Mouse (Mus musculus) spleen, postnatal 14 days (tissue): ENCODE results near the gene Cyba.
A peak's percentile ranks its signal among the peaks of the same experiment; 100 is the strongest.

Experiments
- DNase-seq, 2 experiments: peaks; one replicate each; pipeline ENCODE4 v3.0.0; 2021 to 2022; ENCODE audit warnings: low spot score in 2 of 2

Cyba gene

DNA sequence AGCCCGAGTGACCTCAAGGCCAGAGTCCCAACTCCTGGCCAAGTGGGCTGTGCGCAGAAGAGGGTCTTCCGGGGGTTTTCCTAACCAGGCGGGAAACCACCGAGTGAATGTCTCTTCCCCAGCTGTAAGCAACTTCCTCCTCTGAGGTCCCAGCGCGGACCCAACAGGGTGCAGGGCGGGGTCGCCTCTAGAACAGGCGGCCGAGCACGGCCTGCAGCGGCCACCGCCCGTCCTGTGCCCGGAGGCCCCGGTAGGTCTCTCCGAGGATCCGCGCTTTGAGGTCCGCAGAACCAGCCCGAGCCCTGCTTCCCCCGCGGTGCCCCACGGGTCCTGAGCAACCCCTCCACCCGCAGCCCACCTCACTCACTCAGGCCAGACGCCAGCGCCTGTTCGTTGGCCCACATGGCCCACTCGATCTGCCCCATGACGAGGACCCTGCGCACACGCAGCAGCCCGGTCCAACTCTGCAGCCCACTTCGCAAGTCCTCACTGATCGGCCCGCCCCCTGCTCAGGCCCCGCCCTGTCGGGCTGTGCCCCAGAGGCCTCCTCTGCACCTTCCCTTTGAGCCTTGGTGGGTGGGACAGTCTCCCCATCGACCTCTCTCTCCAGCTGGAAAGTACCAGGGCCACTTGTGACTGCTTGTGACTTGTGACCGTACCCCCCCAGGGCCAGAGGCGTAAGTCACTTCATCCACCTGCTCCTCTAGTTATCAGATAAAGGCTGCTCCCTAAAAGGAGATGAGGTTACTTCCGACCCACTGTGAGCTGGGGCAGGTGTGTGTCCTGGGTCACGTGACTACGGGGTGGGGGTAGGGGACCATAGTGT is at the start of gene Cyba:
Cyba (minus strand) TSS at position 488 of the 826 bp plus-strand sequence.
- DNase-seq = peak; percentile 57 to 75

DNA sequence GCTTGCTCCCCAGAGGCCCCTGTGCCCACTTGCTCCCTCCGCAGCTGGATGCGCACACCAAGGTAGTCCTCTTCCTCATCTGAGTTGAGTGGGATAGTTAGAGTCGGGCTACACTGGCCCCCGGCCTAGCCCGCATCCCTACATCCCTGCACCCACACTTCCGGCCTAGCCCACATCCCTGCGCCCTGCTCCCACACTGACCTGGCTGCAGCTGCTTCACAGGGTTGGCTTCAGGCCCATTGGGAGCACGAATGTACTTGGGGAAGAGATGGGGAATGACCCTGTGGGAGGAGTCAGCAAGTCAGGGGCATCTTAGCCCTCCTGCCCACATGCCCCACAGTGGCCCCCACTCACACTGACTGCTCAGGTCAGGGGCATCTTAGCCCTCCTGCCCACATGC is 49.7 kb upstream of the Cyba start:
- DNase-seq = no peak

DNA sequence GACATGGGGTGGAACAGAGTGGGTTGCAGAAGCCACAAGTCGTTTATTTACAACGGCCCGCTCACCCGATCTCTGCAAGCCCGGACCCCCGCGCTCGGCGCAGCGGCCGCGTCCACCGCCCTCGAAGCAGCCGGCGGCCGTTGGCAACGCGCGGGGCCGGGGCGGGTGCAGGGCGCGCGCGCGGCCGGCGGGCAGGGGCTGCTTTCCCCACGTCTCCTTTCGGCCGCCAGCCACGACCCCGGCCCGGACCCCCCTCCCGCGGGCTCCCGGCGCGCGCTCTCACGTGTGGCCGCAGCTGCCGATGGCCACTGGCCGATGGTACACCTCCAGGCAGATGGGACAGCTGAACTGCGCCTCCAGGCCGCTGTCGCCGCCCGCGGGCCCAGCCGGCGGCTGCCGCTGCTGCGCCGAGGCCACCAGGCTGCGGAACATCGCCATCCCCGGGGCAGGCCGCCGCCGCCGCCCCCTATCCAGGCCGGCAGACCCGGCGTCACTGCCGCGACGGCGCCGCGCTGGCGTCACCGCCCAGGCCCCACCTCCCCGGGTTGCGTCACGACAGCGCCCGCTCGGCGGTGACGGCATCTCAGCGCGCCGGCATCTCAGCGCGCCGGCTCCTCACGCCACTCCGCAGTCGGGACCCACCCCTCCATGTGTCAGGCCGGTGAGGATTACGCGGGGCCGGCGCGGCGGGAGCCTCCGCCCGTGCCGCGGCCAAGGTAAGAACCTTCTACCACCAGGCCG is 43.0 kb upstream of the Cyba start, which contains the start of the genes Rnf166 and Ctu2:
Rnf166 (minus strand) TSS at position 485 of the 741 bp plus-strand sequence.
Ctu2 (plus strand) TSS at position 564 of the 741 bp plus-strand sequence.
- peak; percentile 85 to 93 for DNase-seq

DNA sequence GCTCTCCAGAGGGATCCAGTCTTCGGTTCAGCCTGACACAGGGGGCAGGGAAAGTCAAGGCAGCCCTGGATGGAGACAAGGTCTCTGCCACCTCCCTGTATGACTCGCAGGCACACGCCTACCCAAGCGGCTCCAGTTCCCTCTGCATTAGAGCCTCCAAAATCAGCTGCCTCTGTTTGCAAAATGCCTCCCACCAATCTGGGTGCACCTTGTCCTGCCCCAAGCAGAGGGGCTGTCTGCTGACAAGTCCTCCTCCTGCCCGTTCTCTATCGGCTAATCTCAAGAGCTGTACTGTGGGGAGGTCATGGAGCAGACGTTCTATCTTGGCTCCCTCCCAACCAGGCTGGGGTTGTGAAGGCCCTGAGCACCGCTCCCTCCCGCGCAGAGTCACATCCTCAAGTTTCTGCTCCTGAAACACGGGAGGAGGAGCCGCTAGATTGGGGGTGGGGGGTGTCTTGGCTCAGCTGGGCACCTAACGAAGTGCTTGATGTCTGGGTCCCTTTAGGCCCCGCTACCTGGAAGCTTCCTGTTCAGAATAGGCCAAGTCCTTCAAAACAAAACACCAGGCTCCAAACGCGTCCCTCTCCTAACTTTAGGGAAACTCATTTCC is 42.3 kb upstream of the Cyba start:
- no peak for DNase-seq

DNA sequence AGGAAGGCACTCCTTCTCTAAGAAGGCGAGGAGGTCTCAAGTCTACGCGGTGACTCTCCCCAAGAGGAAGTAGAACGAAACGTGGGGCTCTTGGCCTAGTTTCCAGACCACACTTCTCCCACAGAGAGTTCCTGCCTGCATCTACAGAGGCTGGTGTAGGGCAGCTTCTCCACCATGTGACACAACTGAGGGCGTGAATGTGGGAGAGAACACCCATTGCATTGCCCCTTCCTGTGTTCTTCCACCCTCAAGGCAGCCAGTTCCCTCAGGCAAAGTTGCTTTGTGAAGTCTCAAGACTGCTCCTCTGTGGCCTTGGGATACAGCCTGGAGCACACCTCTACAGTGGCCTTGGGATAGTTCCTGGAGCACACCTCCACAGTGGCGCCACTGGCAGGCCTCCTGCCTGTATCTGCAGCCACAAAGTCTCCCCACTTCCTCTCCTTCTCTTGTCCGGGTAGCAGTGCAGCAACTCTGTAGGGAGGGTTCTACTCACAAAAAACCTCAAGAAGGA is 41.2 kb upstream of the Cyba start:
- DNase-seq = no peak

DNA sequence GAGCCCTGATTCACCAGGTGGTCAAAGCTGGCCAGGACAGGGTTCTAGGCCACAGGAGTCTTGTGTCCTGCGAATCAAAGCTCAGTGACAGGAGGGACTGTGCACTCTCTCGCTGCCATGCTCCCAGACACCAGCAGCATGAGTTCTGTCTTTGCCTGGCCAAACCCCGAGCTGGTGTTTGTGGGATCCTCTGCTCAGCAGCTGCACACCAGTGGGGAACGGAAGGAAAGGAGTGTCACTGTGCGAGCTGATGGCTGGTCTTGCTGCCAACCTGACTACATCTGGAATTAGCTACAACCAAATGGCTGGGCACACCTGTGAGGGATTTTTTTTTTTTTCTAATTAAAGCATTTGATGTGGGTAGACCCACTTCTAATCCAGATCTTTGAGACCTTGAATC is 38.0 kb upstream of the Cyba start:
- DNase-seq = no peak

DNA sequence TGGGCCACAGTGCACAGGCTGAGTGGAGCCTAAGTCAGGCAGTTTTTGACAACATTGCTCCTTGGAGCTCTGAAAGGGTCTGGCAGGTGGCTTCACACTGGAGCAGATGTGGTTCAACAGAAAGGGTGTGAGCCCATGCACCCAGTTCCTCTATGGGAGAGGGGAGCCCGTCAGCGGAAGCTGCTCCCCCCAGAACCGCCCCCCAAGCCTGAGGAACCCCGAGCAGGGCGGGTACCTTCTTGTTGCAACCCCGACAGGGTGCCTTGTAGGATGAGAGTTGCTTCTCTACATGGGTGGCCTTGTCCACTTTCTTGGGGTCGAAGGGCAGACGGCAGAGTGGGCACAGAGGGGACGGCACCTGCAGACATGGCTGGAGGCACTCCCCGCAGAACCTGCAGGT is 37.2 kb upstream of the Cyba start:
- no peak for DNase-seq

DNA sequence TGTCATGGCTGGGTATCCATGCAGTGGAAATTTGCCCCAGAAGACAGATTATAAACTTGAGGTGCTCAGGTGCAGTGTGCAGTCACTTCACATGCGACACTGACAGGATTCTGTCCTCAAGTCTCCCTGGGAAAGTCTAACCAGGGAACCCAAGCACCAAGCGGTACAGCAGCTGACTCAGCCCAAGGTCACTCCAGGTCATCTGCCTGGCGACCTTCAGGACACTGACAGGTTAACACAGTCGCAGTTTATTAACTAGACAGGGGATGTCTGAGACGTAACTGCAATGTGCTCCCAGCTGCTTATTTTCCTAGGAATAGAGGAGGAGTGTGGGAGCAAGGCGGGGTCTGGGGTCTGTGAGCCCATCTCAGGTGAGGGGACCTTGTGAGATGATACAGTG is 36.7 kb upstream of the Cyba start:
- no peak for DNase-seq

DNA sequence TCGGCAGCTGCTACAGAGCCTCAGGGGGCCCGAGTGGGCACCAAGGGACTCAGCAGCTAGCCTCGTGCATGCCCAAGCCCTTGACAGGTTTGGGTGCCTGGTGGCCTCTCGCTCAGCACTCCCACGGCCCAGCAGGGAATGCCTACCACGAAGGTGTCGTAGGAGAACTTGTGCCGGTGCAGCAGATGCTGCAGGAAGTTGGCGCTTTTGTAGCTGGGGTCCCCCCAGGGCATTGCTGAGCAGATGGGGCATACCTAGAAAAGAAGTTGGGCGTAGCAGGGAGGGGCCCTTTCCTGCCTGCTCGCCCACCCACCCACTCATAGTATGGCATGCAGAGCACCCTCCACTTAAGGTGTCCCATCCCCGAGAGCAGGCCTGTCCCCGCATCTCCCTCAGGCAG is 35.1 kb upstream of the Cyba start:
- DNase-seq = no peak

DNA sequence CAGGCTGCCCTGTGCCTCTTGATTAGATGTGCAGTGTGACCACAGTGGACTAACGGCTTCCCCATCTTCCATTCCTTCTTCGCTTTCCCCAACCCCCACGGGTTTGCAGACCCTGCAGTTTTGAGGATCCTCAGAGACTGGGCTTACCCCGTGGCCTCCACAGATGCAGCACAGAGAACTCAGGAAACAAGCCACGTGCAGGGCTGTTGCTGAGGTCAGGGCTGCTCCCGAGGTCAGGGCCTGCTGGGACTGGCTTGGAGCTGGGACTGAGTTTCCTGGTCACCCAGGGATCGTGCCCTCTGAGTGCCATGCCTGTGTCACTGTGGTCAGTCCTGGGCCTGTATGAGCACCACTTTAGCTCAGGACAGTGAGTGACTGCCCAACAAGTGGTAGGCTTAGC is 32.3 kb upstream of the Cyba start:
- no peak for DNase-seq

DNA sequence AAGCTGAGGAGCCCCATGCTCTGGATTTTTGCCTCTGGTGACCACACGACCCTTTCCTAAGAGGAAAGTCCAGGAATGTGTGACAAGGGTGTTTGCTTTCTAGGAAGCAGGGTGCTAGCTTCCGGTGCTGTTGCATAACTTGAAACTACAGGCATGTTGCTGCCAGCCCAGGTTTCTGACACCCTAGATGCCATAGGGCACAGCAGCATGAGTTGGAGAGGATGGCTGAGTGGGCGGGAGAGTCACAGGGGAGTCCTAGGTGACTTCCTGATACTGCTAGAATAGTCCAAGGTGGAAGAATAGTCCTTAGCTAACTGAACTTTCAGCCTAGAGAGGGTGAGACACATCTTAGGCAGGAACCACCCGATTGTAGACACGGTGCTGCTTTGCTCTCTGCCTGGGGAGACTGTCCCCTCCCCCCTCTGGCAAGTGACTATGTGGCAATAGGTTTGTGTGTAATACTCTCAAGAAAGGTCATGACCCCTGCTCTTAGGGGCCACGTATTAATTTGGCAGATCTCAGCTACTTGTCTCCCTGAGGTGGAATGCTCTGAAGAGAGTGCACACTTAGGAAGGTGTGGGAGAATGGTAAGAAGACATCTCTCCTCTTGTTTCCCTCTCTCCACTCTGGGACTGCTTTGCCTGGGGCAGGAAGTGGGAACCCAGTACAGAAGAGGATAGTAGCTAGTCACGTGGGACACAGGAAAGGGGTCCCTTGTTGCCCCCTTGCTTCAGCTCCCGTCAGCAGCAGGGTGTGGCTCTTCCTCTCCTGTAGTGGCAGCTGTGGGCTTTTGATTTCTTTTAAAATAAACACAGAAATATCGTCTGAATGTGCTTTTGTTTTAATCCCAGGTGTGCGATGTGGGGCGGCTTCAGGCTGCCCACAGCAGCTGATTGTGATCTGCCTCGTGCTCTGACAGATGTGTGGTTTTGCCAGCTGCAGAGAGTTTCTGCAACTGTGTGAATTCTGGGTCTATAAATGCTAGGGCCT is 31.2 kb upstream of the Cyba start:
- DNase-seq = no peak

DNA sequence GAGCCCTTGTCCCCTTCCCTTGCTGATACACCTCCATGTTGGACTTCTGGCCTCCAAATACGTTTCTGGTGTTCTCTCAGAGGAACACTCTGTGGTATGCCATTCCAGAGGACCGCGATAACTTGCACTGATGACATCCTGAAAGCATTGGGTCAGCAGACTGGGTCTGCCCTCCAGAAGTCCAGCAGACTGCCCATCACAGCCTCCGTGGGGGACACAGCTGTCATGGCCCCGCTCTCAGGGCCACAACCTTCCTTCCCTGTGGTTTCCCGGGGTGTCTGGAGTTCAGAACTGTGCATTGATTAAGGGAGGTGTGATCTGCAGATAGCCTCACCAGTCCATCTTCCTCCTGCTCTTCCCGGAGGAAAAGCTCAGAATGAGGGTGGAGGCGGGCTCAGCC is 29.8 kb upstream of the Cyba start:
- DNase-seq = no peak

DNA sequence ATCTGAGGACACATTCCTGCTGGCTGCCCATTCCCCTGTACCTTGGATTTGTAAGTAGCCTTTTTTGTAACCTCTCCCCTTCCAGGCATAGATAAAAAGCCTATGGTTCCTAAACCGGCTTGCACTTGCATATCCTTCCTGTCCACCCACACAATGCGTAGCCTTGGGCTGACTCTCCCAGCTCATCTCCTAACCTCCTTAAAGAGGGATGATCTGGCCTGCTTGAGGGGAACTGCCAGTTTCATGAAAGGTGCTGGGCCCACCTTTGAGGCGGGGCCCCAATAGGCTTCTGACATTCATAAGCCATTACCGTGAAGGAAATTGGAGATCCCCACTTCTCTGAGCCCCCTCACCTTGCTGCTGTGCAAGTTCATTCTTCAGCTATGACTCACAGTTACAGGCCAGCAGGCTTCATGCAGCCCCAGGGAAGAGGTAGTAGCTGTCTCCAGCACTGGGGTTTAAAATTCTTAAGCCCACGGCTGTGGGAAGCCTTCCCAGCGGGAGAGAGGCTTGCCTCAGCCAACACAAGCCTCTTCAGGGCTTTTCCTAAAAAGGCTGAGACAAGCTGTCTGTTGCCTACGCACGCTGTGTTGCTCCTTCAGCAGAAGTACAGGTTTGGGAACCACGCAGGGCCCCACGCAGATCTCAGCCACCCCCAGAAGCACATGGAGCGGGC is 28.9 kb upstream of the Cyba start:
- no peak for DNase-seq

DNA sequence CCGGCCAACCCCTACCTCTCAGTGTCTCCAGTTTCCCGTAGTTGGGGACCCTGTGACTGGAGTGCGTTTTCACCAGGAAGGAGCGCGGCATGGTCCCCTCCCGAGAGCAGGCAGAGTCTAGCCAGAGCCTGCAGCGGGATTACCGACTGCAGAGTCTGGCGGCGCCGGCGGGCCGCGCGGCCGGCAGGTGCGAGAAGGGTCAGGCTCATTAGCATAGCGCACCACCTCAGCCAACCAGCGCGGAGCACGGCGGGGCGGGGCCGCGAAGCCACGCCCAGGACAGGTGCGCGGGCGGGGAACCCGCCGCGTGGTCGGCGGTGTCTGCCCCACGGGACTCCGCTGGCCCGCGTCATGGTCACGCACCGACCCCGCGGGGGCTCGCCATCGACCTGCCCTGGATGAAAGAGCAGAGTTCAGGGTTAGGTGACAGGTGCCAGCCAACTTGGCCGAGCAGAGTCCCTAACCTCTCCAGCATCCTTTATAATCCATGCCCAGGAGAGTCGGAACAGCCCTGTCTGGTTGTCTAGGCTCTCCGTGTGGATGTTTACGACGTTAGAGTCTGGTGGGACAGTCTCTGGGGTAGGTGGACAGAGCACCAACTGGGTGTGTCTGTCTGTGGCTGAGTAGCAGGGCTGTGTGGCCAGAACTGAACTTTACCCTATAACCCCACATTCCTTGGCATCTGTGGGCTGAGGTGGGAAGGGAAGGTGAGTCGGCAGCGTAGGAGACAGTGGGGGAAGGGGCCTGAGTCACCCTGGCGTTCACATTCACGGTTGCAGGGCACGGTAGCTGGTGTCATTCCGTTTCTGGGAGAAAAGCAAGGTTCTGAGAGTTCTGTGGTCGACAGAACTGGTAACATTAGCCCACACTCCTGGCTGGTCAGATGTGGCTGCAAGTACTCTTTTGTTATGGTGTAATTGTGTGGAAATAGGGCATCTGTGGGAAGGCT is 28.1 kb upstream of the Cyba start, which contains the start of gene Snai3:
Snai3 (minus strand) TSS at position 210 of the 949 bp plus-strand sequence.
- peak; percentile 35 to 54 for DNase-seq

DNA sequence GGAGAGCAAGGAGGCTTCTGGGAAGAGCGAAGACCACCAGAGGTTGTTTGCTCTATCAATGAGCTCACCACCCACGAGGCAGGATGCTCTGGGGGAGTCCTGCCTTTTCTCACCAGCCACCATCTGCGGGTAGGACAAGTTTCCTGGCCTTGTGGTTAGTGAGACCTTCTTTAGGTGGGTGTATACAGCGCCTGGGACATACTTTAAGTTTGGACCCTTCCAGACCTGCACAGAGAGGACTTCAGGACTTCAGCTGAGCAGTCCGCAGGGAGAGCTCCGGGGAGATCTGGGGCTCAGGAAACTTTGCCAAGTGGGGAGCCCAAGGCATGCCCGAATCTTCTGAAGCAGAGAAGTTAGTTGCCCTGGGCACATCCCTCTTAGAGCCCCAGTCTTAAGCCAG is 27.3 kb upstream of the Cyba start:
- DNase-seq = no peak

DNA sequence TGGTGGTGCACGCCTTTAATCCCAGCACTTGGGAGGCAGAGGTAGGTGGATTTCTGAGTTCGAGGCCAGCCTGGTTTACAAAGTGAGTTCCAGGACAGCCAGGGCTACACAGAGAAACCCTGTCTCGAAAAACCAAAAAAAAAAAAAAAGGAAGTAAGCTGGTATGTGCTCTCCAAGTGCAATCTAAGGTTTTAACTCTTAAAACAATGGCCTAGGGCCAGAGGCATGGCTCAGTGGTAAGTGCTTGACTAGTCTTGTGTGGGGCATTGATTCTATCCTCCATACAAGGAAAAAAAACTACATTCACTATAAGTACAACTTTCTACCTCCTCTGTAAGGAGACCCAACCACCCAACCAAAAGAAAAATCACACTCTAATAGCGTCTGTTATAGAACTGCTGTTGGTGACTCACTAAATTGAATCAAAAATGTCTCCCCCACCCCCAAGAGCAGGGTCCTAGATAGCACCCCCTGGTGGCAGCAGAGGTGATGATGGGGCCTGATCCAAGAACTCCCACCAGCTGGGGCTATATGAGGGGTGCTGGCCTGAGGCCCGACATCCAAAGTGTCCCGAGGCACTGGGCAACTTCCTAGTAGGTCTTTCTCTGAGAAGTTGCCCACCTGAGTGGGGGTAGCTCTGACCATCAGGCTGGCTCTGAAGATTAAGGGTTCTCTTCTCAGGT is 26.6 kb upstream of the Cyba start:
- peak in 1 of 2 experiments; percentile 39 for DNase-seq

DNA sequence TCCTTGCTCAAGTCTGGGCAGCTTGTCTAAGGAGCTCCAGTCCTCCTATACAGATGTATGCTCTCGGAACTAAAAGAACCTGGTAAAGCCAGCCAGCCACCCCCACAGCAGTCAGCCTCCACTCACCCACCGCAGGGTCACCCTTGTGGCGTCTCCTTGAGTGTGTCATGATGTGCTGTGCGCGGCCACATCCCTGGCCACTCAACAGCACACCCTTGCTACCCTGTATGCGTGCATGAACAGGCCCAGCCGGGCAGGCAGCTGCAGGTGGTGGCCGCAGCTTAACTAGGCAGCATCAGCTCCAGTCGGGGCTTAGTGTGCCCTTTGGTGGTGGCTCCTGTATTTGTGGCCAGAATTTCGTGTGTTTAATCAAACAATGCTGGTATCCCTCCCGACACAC is 24.4 kb upstream of the Cyba start:
- DNase-seq = no peak

DNA sequence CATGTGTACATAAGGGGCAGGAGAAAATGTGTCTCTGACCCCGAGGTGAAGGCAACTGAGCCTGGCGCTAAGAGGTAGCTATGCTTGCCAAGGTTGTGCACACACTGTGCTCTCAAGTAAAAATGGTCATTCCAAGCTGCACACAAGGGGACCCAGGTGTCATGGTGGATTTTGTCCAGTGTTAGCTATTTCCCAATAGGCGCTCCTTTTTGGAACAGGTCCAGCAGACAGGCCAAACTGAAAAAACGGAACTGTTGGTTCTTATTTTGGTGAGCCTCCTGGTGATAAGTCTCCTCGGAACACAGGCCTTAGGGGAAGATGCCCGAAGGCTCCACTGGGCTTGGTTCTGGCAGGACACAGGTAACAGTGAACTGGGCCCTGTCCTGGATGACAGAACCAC is 21.7 kb upstream of the Cyba start:
- DNase-seq = no peak

DNA sequence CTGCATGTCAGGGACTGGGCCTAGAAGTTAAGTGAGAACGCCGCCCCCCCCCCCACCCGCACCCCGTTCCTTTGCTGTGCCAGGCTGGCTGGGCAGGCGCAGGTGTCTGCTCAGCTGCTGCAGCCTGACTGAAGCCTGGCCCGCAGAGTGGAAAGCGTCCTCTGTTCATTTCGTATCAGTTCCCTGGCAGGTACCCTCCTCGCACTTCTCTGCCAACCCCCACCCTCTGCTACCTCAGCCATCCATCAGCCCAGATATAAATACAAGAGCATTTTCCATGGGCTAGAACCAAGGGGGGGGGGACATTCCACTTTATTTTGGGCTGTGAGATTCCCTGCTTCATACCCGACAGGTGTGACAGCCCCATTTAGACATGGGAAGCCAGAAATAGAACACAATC is 19.4 kb upstream of the Cyba start:
- no peak for DNase-seq
